Mouse (Mus musculus) heart, adult 2 months (tissue): Measurements from ENCODE around the gene Plod2. TPM values are rescaled to one million over a fixed set of nuclear protein-coding genes. Genes with fewer than 3 reads are reported as not detected.
A peak's percentile ranks its signal among the peaks of the same experiment; 100 is the strongest.

Experiments used
- DNase-seq, 2 experiments: peaks; one replicate each; pipeline ENCODE4 v3.0.0; 2021
- H3K27ac ChIP-seq: fragments of 200-600 bp; 2 replicates; pipeline ENCODE4 v1.8.1; 2022
- H3K27me3 ChIP-seq: fragments of 200-500 bp; 2 replicates; pipeline ENCODE4 v1.6.1; 2012; ENCODE audit warnings: mild to moderate bottlenecking, low read length, inconsistent platforms, mixed read lengths; ENCODE audit not compliant: control insufficient read depth, insufficient read depth
- H3K36me3 ChIP-seq: fragments of 200-500 bp; 2 replicates; pipeline ENCODE4 v1.6.1; 2012; ENCODE audit warnings: low read length, inconsistent platforms; ENCODE audit not compliant: control insufficient read depth, insufficient read depth
- H3K4me1 ChIP-seq: fragments of 200-500 bp; 2 replicates; pipeline ENCODE4 v1.6.1; 2011; ENCODE audit warnings: low read length; ENCODE audit not compliant: control insufficient read depth, insufficient read depth
- H3K4me3 ChIP-seq: fragments of 200-600 bp; 2 replicates; pipeline ENCODE4 v1.8.1; 2022
- H3K79me2 ChIP-seq: fragments of 200-500 bp; replicated peaks from 2 replicates; pipeline ENCODE4 v1.6.1; 2012; ENCODE audit warnings: mild to moderate bottlenecking, inconsistent platforms, low read length, moderate library complexity, mixed read lengths; ENCODE audit not compliant: control insufficient read depth, insufficient read depth
- H3K9ac ChIP-seq: fragments of 200-500 bp; 2 replicates; pipeline ENCODE4 v1.6.1; 2012; ENCODE audit warnings: low read depth, mild to moderate bottlenecking, control low read depth, inconsistent platforms, low read length, mixed read lengths
- CTCF ChIP-seq: fragments of 200-600 bp; IDR thresholded peaks from 2 replicates; pipeline ENCODE4 v1.8.1; 2022; ENCODE audit warnings: antibody characterized with exemption, mild to moderate bottlenecking, moderate library complexity
- EP300 ChIP-seq: fragments of 200-500 bp; IDR thresholded peaks from 2 replicates; pipeline ENCODE4 v1.6.1; 2011; ENCODE audit warnings: low read depth, low read length, control low read depth; ENCODE audit not compliant: insufficient read depth
- POLR2A ChIP-seq: fragments of 200-500 bp; IDR thresholded peaks from 2 replicates; pipeline ENCODE4 v1.6.1; 2011; ENCODE audit warnings: mild to moderate bottlenecking, low read depth, low read length, control low read depth; ENCODE audit not compliant: insufficient read depth
- WGBS: fragments of 180-500 bp; shearing (Covaris S2); methylation state at CpG from one replicate; pipeline ENCODE4 v1.1.7; 2018; 5-methylcytosine and 5-hydroxymethylcytosine counted together
- intact Hi-C: fragments of 180-260 bp; cut with DNase I; formaldehyde crosslinking; loops from one replicate; pipeline ENCODE4 v1.15.1; 2025
- polyA plus RNA-seq: library from polyadenylated mRNA; depleted of rRNA; stranded (reverse); fragments of >200 nt; gene quantifications from 2 replicates; pipeline ENCODE4 v1.2.3, GENCODE M21; 2012
- total RNA-seq, 2 experiments: library from RNA; stranded (reverse); gene quantifications; 2 replicates each; pipeline ENCODE4 v1.2.3; 2021

Gene Plod2
- total and polyA plus RNA-seq, 3 experiments, result 7.7 to 18.9 (median 15.8) TPM

DNA sequence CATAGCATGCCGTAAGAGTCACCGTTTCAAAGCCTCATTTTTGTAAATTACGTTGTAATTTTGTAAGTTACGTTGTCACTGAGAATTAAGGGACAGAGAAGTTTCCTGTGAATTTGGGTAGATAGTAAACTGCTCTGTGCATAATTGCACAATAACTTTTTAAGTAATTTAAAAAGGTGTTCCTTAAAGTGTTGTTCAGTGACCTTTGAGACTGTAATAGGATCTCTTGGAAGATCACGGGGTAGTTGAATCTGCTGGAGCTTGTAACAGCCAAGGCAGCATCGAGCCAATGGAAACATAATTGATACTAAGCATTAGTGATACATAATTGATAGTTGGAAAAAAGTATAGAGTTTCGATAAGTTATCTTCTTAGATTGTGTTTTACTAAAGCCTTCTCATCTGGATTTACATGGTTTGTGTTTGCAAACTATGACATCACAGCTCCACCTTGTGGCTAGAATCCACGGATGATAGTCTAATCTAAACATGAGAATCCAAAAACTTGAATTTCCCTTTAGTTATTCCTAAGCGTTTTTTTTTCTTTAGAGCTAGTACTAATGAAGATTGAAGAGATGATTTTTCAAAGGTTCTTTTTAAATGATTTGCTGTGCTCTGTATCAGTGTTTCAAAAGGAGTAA, 68.7 kb downstream of the Plod2 start:
- peak in 1 of 2 experiments; percentile 25 for DNase-seq
- intact Hi-C loops, result loop anchor here (1.0 to 10.0 kb wide), 4 partner anchors 111 to 463 kb away; no protein-coding TSS in a partner anchor
- H3K4me1 ChIP-seq, result no peaks in the 10 kb centered on the region
- peak; percentile 83 for TF ChIP-seq CTCF
- TF ChIP-seq POLR2A, result no peak
- H3K79me2 ChIP-seq, result no peaks in the 10 kb centered on the region
- H3K27ac ChIP-seq, result no peak overlapping the region
- H3K27me3 ChIP-seq, result no peaks in the 10 kb centered on the region
- H3K36me3 ChIP-seq, result no peaks in the 10 kb centered on the region
- H3K9ac ChIP-seq, result no peak overlapping the region
- no peak overlapping the region for H3K4me3 ChIP-seq
- 57% methylated on average over 9 of the region's 9 CpGs for WGBS

DNA sequence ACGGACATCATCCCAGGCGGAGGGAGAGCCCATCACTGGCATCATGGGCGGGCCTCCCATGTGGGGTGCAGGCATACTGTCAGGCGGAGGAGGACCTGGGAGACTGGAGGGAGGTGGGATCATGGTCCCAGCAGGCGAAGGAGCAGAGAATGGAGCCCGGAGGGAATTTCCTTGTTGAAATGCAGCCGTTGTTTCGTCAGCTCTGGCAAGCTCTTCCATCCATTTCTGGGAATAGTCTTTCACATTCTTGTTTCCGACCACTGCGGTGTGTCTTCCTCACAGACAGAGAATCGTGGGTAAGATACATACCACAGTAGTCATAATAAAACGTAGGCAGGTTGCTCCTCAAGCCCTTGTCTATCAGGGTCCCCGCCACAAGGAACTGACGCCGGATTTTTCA, 70.6 kb downstream of the Plod2 start:
- TF ChIP-seq CTCF, result no peak
- no peak for TF ChIP-seq POLR2A
- no peak for TF ChIP-seq EP300
- Histone ChIP-seq H3K79me2 (no peaks in the 10 kb centered on the region), H3K9ac (no peak overlapping the region), H3K36me3 (no peaks in the 10 kb centered on the region), H3K4me3 (no peak overlapping the region), H3K27ac (no peak overlapping the region), H3K4me1 (no peaks in the 10 kb centered on the region), H3K27me3 (no peaks in the 10 kb centered on the region)
- intact Hi-C loops, result loop anchor here (5.0 to 10.0 kb wide), 2 partner anchors 228 to 395 kb away; no protein-coding TSS in a partner anchor
- WGBS, result 71% methylated on average over 15 of the region's 15 CpGs
- DNase-seq, result peak; percentile 30 to 39

DNA sequence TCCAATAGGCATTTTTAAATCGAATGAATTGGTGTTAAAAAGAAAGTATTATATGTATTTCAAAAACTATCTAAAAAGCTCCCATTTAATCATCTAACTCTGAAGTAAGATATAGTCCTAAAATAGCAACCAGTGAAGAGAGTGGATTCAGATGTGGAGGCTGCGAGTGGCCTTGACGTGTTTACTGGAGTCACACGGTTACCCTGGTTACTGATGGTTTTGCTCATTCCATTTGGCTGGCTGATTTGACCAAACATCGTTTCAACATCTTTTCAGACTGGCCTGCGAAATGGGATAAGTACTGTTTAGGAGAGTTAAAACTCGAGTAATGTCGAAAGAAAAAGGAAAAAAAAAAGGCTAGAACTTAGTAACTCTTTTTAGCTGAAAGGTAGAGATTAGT, 71.2 kb downstream of the Plod2 start:
- intact Hi-C loops, result loop anchor here (5.0 to 10.0 kb wide), 2 partner anchors 228 to 396 kb away; no protein-coding TSS in a partner anchor
- Histone ChIP-seq H3K9ac (no peak overlapping the region), H3K4me3 (no peak overlapping the region), H3K4me1 (no peaks in the 10 kb centered on the region), H3K36me3 (no peaks in the 10 kb centered on the region), H3K79me2 (no peaks in the 10 kb centered on the region), H3K27ac (no peak overlapping the region), H3K27me3 (no peaks in the 10 kb centered on the region)
- TF ChIP-seq CTCF (no peak), EP300 (no peak), POLR2A (no peak)
- 52% methylated on average over 8 of the region's 8 CpGs for WGBS
- DNase-seq, result peak in 1 of 2 experiments; percentile 15

DNA sequence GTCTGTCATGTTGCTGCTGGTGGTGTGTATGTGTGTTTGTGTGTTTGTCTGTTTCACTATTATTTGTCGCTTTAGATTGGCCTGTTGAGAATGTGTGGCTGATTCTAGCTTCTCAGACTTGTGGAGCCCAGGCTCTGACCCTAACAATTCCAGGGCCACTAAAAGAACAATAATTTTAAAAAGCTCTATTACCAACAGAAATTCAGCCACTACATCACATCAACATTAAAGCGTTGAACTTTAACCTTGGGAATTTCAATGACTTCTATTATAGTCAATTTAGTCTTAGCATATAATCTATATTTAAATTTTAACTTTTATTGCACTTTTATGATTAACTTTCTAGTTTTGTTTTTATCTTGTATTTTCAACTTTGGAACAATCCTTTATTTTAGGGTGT, 74.4 kb downstream of the Plod2 start:
- no peak overlapping the region for H3K27ac ChIP-seq
- H3K27me3 ChIP-seq, result no peaks in the 10 kb centered on the region
- H3K9ac ChIP-seq, result no peak overlapping the region
- no peak overlapping the region for H3K4me3 ChIP-seq
- DNase-seq, result no peak
- H3K36me3 ChIP-seq, result no peaks in the 10 kb centered on the region
- WGBS, result 95% methylated on average over 2 of the region's 2 CpGs
- no peak for TF ChIP-seq POLR2A
- no peak for TF ChIP-seq EP300
- no peak for TF ChIP-seq CTCF
- H3K79me2 ChIP-seq, result no peaks in the 10 kb centered on the region
- intact Hi-C loops, result loop anchor here (10.0 kb wide), 1 partner anchor 232 kb away; no protein-coding TSS in a partner anchor
- no peaks in the 10 kb centered on the region for H3K4me1 ChIP-seq

DNA sequence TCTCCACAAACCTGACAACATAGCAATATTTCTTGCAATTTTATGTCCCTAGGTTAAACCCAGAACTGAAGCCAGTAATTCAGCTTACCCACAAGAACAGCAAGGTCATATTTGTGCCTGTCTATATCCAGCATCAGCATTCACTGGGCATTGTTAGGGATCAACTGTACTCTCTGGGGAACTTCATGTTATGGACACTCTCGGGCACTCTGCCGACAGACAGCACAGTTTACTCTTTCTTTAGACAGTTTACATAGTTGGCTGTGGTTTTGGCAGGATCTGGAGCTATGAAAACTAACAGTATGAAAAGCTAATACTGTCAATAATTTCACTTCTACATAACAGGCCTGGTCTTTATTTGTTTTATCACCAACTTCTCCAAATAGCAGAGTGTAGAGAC, 75.4 kb downstream of the Plod2 start:
- Histone ChIP-seq H3K4me1 (no peaks in the 10 kb centered on the region), H3K79me2 (no peaks in the 10 kb centered on the region), H3K36me3 (no peaks in the 10 kb centered on the region), H3K4me3 (no peak overlapping the region), H3K9ac (no peak overlapping the region), H3K27me3 (no peaks in the 10 kb centered on the region), H3K27ac (no peak overlapping the region)
- no peak for DNase-seq
- no peak for TF ChIP-seq POLR2A
- TF ChIP-seq CTCF, result no peak
- intact Hi-C loops, result loop anchor here (10.0 kb wide), 1 partner anchor 233 kb away; no protein-coding TSS in a partner anchor
- 91% methylated on average over 2 of the region's 2 CpGs for WGBS

DNA sequence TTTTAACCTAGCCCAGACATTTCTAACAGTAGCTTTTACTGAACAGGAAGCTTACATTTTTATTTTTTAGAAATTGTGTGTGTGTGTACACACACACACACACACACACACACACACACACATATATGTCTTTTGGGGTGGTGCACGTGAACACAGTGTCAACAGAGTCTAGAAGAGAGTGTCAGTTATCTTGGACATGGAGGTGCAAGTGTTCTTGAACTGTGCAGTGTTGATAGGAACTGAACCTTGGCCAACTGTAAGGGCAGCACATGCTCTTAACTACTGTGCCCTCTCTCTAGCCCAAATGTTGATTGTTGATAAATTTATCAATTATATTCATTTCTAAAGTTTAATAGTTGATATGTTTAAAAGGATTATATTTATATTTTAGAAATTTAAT, 78.1 kb downstream of the Plod2 start:
- no peaks in the 10 kb centered on the region for H3K4me1 ChIP-seq
- H3K4me3 ChIP-seq, result no peak overlapping the region
- no peaks in the 10 kb centered on the region for H3K27me3 ChIP-seq
- no peaks in the 10 kb centered on the region for H3K79me2 ChIP-seq
- intact Hi-C loops, result no loop called here
- TF ChIP-seq CTCF (no peak), POLR2A (no peak), EP300 (no peak)
- no peaks in the 10 kb centered on the region for H3K36me3 ChIP-seq
- H3K27ac ChIP-seq, result no peak overlapping the region
- 46% methylated on average over 1 of the region's 1 CpGs for WGBS
- no peak for DNase-seq
- H3K9ac ChIP-seq, result no peak overlapping the region
